In genomic region chr5:93282446-93283107, GRCm38 (mm10) we compare ENCODE assay signal across 9 mouse cellular contexts. TPM values are rescaled to one million over a fixed set of nuclear protein-coding genes. Genes with fewer than 3 reads are reported as not detected.
DNase-seq lines count a peak whose midpoint lies in the region; ATAC-seq lines count a peak whose summit lies in the region.
"Had no signal": no experiment of that assay in that cellular context is flagged by ENCODE, and none has a peak within 500 bp of the region (broad histone marks: within the 10 kb centered on the region; RNA-seq: fewer than 3 reads in every experiment).

No protein-coding gene starts in this region.

- peaks cover 8% of the 10 kb centered on the region for H3K36me3 ChIP-seq in heart, embryonic 12.5 days

- peaks cover 8% of the 10 kb centered on the region; the same call in 1 of the 2 replicates for H3K4me1 ChIP-seq in heart, embryonic 12.5 days (replicated peaks)

- 63% methylated on average over 14 of the region's 14 CpGs for WGBS in heart, embryonic 12.5 days

- H3K27ac ChIP-seq in heart, embryonic 12.5 days (ENCODE audit: poor library complexity, severe bottlenecking), result no peak overlapping the region

- H3K9me3 ChIP-seq in heart, embryonic 12.5 days (replicated peaks), result no peaks in the 10 kb centered on the region

- ATAC-seq in heart, embryonic 12.5 days (ENCODE audit: insufficient number of reproducible peaks, low FRiP score), result no peak
- ATAC-seq: inflammation-experienced regulatory T-cells, adult 6 months had no signal

- H3K9ac ChIP-seq in heart, embryonic 12.5 days, result no peak overlapping the region

- H3K4me3 ChIP-seq in heart, embryonic 12.5 days, result no peak overlapping the region

- intact Hi-C loops in left cerebral cortex, postnatal 10 days (cut with DNase I), result no loop called here

- no peaks in the 10 kb centered on the region for H3K27me3 ChIP-seq in heart, embryonic 12.5 days (replicated peaks)

- DNase-seq in heart, adult 18-20 months, result peak; percentile 76 to 89
- DNase-seq in gastrocnemius, postnatal 25 days, result peak; percentile 78
- DNase-seq in kidney, postnatal 10 days, result peak; percentile 80
- DNase-seq in ovary, postnatal 36 days (ENCODE audit: low spot score), result peak; percentile 41
- DNase-seq in embryo, embryonic 9.5 days (ENCODE audit: extremely low spot score), result no peak
- DNase-seq in cerebellum, adult 11 months, result no peak
- no peak for DNase-seq in left cerebral cortex, postnatal 10 days (ENCODE audit: extremely low spot score in 1 of 2, low spot score in 2 of 2)

- no peak overlapping the region for H3K4me2 ChIP-seq in heart, embryonic 12.5 days

RNA-seq across cellular contexts. Expression of gene Ccng2, which starts 15.5 kb away (rescaled TPM):
- 10 to 100 TPM; 13.0 to 20.1 TPM for total RNA-seq in heart, adult 18-20 months (2021)
- 48.0 and 49.0 TPM in 2 replicates for polyA plus RNA-seq in heart, embryonic 12.5 days (2016; fragmentation: Nextera tagmentation; extraction: Ambion mirVana)
- 1 to 10 TPM; 8.6 to 9.9 TPM for total RNA-seq in gastrocnemius, postnatal 25 days (2021)
- total RNA-seq in left cerebral cortex, postnatal 10 days (2021), result 10 to 100 TPM; 31.5 to 35.9 TPM

Comparison
In these comparisons a context has a peak if more than half of its experiments do, and no peak if none do; other contexts are left out.
1. DNase-seq: peak in heart, adult 18-20 months (2 of 2), gastrocnemius, postnatal 25 days (single experiment), kidney, postnatal 10 days (single experiment) and ovary, postnatal 36 days (single experiment); none in embryo, embryonic 9.5 days (single experiment), cerebellum, adult 11 months (single experiment) and left cerebral cortex, postnatal 10 days (0 of 2).